Mouse (Mus musculus) layer of hippocampus, adult 11-12 months (tissue): ENCODE results near the gene D430041D05Rik.

Source experiments
- DNase-seq: peaks from one replicate; pipeline ENCODE4 v3.0.0; 2022; ENCODE audit warnings: low spot score

Gene D430041D05Rik

DNA sequence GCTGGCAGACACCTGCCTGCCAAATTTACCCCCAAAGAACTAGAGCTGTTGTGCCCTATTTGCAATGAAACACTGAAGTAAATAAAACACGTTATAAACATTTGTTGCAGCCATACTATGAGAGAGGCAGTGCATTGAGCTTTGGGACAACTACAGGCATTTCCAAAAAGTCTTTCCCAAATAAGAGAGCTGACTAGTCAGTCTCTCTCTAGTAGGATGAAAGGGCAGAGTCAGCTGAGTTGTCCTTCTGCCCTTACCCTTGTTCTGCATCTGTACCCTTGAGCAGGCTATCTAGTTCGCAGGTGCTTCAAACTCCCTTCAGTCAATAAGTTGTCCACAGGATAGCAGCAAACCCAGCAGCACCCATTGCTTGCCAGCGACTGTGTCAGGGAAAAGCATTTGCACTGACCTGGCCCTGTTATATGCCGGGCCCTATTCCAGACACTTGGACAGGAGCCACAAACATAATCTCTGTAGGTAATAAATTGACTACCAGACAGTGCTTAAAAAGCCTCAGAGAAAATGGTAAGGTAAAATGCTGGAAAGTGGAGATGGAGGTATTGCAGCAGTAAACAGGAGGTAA is at the start of gene D430041D05Rik:
Gene D430041D05Rik, minus strand, starts transcription at position 51 of the 583 bp plus-strand sequence.
- no peak for DNase-seq

DNA sequence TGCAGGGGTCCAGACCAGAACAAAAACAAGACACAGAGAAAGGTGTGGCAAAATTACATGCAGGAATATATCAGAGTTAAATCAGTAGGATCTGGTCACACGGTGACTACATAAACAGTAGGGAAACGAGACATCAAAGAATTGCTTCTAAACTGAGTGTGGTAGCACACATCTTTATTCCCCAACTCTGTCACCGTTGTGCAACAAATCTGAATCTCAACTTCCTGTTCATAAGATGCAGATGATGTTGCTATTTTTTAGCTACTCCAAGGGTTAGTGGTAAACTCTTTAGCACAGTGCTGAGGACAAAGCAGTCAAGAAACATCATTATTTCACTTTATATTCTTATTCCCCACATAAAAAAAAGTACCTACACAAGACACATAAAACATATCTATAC is 49.2 kb upstream of the D430041D05Rik start:
- DNase-seq: no peak

DNA sequence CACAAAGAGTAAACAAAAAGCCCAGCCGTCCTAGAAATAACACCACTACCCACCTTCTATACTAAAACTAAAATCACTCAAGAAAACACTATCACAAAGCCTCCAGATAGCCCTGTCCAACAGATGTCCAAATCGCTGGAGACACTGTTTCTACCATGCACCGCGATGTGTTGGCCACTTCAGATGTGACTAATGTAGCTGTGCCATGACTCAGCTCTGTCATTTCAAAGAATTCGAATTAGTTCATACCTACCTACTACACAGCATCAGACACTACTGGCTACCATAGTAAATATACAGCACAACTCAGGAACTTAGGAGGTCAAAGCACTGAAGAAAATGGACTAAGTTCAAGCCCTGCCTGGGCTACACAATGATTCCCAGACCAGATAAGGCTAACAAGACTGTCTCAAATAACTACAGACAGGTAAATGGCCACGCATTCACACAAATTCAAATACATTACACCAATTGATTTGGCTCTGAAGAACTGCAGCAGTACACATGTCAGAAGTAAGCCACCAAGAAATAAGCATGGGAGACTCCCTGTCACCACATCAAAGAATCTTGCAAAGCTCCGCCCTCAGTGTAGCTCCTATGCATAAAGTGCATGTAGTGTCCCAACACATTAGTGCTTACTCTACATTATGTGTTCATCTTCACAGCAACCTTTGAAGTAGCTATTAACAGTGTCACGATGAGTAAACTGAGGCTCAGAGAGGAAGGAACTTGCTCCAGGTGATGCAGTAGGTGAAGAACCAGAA is 47.9 kb upstream of the D430041D05Rik start:
- no peak for DNase-seq

DNA sequence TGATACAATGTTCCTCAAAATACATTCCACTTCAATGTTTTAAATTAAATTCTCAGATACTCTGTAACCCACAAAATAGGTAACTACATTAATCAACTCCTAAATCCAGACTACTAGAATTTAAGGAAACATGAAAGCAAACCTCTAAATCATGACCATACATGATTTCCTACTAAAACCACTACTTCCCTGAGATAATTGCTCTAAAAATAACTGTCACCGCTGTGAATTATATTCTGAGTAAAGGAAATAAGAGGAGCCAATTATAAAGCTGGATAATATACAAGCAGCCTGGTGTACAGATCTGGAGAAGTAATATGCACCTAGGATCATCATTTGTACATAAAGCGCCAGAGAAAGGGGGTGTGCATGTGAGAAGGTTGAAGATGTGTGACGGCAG is 46.3 kb upstream of the D430041D05Rik start:
- no peak for DNase-seq

DNA sequence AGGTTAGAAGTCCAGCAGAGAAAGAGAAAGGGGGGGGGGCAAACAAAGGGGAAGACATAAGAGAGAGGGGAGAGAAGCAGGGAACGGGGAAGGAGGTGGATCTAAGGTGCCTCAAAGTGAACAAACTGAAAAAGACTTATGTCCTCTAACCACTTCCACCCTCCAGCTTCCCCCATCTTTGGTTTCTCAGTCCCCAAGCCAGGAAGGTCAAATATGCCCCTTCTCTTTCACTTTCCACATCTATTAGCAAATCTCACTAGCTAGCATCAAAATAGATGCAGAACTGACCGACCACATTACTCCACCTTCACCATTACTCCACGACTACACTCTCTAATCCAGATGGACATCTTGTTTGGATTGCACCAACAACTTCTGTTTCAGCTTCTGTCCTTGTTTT is 39.9 kb upstream of the D430041D05Rik start:
- no peak for DNase-seq

DNA sequence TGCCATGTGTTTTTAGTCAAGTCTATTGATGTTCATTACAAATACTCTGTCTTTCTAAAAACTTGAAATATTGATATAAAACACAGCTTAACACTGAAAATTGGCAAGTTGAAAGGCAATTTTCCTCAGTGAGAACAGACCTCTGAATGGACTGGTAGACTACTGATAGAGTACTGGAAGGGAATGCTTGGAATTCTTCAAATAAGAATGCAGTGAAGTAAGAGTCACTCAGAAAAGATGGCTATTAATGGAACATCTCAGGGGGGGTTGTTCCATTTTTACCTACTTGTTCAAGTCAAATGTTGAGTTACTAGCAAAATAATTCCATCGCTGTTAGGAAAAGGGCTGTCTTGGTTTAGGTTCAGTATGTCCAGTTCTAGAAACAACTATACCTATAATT is 38.4 kb upstream of the D430041D05Rik start:
- no peak for DNase-seq

DNA sequence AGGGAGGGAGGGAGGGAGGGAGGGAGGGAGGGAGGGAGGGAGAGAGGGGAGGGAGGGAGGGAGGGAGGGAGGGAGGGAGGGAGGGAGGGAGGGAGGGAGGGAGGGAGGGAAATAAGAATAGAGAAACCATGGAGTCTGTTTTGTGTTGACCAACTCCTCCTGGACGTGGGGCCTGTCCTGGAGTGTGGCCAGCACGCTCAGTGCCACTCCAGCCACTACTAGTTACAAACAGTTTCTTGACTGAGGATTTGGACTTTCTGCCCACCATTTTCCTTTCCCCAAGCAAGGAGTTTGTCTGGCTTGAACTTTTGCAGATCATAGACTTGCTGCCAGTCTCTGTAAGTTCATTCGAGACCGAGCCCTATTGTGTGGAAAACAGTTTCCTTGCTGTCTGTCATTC is 37.4 kb upstream of the D430041D05Rik start:
- no peak for DNase-seq

DNA sequence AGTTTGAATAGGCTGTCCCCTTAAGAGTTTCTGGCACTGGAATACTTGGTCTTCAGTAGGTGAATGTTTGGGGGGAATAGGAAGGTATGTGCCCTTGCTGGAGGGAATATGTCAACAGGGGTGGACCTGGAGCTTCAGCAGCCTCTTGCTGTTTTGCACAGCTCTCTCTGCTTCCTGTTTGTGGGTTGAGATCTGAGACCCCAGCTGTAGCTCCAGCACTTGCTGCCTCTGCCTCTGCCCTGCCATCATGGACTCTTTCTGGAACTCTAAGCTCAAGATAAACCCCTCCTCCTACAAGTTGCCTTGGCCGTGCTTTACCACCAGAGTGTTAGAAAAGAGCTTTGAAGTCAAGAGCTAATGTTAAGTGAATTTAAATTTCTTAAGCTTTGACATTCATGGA is 35.2 kb upstream of the D430041D05Rik start:
- no peak for DNase-seq

DNA sequence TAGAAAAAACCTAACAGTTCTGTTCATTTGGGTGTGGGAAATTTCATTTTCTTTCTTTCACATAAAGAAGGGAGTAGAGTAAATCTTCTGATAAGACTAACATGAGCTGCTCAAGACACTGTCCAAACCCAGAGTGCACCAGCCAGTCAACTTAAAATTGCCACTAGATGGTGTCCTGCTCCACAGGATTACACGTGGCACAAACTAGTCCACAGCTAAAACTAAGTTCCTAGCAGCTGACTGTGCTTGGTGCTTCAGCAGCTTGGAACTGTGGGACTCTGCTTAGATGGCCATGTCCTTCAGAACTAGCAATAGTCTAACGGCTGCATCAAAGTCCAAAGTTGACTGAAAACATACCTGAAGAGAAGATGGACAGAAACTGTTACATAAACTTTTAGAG is 34.0 kb upstream of the D430041D05Rik start:
- DNase-seq: peak; percentile 70

DNA sequence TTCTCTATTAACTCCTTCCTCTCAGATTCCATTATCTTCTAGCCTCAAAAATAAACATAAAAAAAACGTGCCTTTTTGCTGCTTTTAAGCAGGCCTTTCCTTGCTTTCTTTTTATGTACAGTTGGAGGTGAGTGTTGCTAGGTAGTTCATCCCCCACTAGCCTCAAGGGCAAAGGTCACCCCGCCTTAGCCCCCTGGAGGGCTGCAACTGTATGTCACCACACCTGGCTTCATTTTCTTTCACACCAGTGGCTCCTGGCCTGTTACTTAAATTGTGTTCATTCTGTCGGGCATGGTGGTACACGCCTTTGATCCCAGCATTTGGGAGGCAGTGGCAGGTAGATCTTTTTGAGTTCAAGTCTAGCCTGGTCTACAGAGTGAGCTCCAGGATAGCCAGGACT is 31.5 kb upstream of the D430041D05Rik start:
- no peak for DNase-seq

DNA sequence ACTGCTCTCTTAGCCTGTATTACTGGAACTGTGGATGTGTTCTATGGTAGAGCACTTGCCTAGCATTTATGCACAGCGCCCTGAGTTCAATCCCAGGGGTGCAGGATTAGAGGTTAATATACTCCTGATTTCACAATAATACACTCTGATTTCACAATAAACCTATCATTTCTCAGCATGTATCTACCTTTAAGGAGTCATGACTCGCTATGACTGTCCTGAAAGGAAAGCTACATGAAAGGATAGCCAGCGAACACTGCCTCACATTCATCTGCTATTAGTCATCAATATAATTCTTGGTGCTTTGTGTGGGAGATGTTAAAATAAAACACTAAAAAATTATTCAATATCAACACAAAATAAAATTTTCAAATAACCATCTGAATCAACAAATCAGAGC is 25.4 kb upstream of the D430041D05Rik start:
- no peak for DNase-seq

DNA sequence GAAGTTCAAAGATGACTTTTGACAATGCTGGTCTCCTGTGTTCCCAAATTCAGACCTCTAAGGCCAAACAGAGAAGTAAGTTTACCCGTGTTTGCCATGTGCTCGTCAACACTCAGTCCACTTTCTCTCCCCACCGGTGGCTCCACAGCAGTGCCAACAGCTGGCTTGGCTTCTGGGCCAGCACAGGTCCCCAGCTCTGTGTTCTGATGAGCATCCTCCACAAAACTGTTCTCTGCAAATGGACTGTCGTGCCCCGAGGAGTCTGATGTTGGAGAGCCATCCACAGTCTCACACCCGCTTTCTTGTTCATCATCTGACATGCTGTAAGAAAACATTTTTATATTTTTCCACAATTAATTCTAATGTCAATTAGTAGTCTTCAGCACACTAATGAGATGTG is 20.3 kb upstream of the D430041D05Rik start:
- no peak for DNase-seq

DNA sequence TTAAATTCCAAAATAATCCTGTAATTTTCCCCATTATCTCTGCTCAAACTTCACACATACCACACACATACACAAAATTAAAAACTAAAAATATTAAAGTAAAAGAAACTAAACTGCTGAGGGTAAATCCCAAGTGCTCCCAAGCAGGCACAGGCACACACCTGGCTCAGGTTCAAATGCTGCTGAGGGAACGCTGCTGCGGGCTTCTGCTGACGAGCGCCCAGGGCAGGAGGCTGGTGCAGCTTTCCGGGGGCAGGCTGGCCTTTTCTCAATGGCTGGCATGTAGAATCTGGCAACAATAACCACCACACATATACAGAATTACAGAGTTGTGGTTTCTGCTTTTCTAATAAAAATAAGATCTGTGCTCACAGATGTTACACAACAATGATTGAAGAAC is 19.8 kb upstream of the D430041D05Rik start:
- no peak for DNase-seq

DNA sequence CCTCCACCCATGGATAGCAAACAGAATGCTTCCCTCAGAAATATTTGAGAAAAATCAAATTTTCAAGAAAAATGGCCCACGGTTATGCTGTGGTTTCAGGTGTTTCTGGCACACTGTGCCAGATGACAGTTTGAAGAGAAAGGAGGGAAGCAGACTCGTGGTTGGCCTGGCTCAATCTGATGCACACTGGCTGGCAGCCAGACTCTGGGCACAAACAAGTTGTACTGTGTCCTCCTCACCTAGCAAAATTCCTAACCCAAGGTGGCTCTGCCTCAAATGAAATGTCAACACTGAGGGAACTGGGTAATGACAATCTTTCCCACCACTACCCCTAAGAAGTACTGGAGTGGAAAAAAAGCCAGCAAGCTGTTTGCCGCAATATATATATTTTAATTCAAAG is 15.3 kb upstream of the D430041D05Rik start:
- no peak for DNase-seq

DNA sequence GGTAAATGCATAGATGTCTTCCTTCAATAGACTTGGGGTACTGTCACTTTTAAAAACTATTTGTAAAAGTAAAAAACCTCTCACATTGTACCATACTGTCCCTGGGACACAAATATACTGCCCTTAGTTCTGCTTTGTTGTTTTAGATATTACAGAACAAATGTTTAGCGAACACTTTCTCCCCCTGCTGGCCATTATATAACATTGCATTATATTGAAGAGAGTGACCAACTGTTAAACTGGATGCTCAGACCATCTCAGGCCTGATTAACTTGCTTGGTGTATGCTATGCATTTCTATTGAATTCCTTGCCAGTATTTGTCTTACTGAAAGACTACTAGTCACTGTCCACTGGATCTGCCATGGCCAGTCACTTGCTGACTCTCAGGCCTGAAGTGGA is 11.4 kb upstream of the D430041D05Rik start:
- DNase-seq: no peak

DNA sequence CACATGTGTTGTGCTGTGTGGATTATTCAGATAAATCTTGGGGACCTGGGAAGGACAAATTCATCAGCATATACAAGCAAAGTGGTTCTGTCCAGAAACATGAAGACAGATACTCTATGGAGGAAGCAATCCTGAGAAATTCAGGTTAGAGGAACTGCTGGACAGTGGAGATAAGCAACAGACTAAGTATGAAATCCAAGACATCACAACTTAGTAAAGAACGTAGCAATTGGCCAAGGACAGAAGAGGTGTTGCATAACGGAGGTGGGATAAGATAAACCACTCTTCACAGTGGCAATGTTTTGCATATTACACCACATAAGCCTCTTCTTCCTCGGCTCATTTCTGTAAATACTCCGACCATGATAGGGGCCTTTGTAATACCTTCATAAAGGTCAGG is 10.0 kb upstream of the D430041D05Rik start:
- no peak for DNase-seq

DNA sequence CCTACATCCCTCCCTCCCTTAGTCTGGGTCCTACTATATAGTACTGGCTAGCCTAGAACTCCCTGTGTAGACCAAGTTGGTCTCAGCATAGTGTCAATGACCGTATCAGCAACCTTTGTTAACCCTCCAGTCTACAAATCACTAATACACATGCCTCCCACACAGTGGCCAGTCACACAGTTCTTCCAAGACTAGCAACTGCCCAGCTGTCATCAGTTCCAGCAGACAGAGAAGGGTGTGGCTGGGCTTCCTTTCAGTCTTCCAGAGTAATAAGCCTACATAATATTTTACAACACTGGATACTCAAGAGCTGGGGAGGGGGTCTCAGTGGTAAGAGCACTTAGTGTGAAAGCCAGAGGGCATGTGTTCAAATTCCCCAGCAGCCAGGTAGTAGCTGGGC is 9.2 kb upstream of the D430041D05Rik start:
- DNase-seq: no peak

DNA sequence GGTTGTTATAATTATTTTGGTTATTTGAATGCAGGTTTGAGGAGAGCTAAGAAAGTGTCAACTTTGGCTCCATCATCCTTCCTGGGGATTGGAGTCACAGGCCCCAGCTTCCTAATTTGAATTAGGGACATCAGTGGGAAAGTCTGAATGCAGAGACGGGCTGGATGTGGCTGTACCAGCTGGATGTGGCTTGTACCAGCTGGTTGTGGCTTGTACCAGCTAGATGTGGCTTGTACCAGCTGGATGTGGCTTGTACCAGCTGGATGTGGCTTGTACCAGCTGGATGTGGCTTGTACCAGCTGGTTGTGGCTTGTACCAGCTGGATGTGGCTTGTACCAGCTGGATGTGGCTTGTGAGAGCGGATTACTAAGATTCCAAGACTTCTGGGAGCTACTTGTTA is 8.6 kb upstream of the D430041D05Rik start:
- DNase-seq: no peak

DNA sequence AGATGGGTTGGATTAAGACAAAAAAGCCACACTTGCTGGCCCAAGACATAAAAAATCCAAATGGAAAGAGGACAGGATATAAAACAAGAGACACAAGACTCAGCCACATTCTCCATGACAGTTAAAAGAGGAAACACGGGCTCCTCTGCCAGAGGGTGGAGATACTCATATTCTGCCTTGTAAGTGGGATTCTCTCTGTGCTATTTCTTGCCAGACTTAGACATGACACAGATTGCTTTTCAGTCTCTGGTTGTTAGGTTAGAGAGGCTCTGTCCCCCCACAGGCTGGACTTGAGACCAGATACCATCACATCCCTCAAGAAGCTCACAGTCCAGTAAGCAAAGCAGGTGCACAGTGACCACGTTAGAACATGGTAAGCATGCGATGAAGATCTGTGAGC is 2.2 kb upstream of the D430041D05Rik start:
- no peak for DNase-seq

DNA sequence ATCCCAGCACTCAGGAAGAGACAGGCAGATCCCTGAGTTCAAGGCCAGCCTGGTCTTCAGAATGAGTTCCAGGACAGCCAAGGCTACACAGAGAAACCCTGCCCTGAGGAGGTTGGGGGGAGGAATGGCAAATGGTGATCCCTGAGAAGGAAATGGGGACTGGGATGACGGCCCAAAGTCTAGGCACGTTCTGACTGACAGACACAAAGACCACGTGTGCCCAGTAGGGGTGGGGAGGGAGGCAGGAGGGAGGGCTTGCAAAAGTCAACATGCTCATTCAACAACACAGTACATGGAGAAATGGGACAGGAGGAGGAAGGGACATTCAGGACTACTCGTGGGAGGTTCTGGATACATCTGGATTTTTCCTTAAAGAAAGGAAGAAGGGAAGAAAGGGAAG is 1.7 kb upstream of the D430041D05Rik start:
- DNase-seq: no peak

DNA sequence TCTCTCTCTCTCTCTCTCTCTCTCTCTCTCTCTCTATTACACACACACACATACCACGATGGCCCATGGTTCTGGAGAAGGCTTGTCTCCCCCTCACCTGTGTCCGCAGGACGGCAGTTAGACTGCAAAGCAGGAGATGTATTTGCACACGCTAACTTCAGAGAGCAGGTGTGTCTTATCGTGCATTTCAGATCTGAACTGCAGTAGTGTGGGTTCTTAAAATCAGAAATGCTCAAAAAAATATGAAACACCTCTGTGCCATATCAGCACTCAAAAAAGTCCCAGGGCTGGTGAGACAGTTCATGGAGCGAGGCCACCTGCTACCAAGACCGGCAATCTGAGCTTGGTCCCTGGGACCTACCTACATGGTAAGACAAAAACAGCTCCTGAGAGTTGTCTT is 993 bp upstream of the D430041D05Rik start:
- DNase-seq: no peak

DNA sequence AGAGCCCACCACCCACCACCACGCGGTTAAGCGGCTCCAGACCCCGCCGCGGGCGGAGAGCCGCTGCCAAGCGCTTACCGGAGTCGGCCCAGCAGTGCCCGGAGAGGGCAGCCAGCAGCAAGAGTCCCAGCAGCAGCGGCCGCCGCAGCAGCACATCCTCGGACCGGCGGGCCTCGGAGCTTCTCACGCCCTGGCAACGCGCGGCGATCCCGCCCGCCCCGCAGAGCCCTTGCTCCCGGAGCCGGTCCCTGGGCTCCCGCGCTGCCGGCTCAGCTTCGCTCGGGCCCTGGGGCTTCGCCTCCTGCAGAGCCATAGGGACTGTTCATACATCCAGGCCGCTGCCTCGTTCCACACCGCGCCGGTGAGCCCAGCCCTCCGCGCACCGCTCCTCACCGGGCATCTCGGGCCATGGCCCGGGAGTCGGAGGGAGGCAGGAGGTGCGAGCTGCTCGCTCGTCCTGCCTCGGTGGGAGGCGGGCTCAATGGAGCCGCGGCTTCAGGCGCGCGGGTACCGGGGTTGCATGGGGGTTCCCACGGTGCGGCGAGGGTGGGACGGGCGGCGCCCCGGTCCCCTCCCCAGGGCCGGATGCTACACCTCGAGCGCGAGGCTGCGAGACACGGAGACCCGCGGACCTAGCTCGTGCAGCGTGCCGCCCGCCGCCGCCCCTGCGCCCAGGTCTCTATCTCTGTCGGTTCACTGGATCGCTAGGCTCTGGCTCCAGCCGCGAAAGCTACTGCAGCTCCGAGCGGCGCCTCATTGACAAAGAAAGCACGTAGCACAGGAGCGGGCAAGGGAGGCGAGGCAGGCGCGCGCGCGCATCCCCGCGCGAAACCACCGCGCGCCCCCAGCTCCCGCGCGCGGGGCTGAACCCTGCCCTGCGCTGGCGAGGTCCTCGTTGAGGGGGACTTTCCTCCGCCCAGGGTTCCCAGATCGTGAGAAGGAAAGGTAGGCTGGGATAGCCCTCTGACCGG is 677 bp downstream of the D430041D05Rik start:
- peak; percentile 45 for DNase-seq

DNA sequence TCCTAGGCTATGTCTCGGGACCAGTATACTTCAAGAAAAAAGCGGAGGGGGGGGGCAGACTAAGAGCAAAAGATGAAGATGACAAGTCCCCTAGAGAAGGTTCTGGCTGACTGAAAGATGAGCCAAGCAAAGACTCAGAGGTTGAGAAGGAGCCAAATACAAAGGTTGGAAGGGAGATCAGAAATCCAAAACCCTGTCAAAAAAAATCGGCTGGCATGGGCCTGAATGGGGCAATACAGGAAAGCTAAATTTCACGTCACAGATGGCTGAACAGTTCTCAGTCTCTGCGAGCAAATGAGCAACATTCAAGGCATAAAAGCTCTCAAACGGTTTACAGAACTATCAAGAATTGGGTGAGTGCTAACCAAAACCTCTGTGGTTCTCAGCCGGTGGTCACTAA is 2.5 kb downstream of the D430041D05Rik start:
- DNase-seq: no peak
